Mouse (Mus musculus): ENCODE results near the gene Arid1b. TPM values are rescaled to one million over a fixed set of nuclear protein-coding genes. Genes with fewer than 3 reads are reported as not detected.

Gene Arid1b
- polyA plus RNA-seq, 1 experiment from 2014 or later = 11.2 TPM

- no peak overlapping the region for H3K4me3 ChIP-seq (replicated peaks)
- no peaks in the 10 kb centered on the region for H3K36me3 ChIP-seq
- no peaks in the 10 kb centered on the region for H3K27me3 ChIP-seq (replicated peaks)
- 78% methylated on average over 2 of the region's 2 CpGs for WGBS
- H3K9ac ChIP-seq = no peak overlapping the region
- no peak for ATAC-seq (ENCODE audit: insufficient read depth, low FRiP score, low read depth)
- H3K4me1 ChIP-seq = no peaks in the 10 kb centered on the region
- H3K9me3 ChIP-seq = no peaks in the 10 kb centered on the region
- no peak overlapping the region for H3K4me2 ChIP-seq
- H3K27ac ChIP-seq = no peak overlapping the region
These were observed 366.6 kb downstream of the Arid1b start for GRCm38 (mm10) chr17:5360759-5361158.

GRCm38 (mm10) chr17:5365992-5366398 lies 371.9 kb downstream of the Arid1b start:
- 57% methylated on average over 8 of the region's 8 CpGs for WGBS
- no peaks in the 10 kb centered on the region for H3K36me3 ChIP-seq
- H3K27me3 ChIP-seq (replicated peaks) = no peaks in the 10 kb centered on the region
- H3K4me2 ChIP-seq = no peak overlapping the region
- no peak overlapping the region for H3K27ac ChIP-seq
- no peak overlapping the region for H3K4me3 ChIP-seq (replicated peaks)
- ATAC-seq (ENCODE audit: insufficient read depth, low FRiP score, low read depth) = no peak
- H3K9ac ChIP-seq = no peak overlapping the region
- no peaks in the 10 kb centered on the region for H3K4me1 ChIP-seq
- no peaks in the 10 kb centered on the region for H3K9me3 ChIP-seq

- Histone ChIP-seq H3K9me3 (no peaks in the 10 kb centered on the region), H3K27me3 (replicated peaks) (no peaks in the 10 kb centered on the region), H3K4me1 (no peaks in the 10 kb centered on the region), H3K9ac (no peak overlapping the region), H3K4me3 (replicated peaks) (no peak overlapping the region), H3K27ac (no peak overlapping the region), H3K4me2 (no peak overlapping the region), H3K36me3 (no peaks in the 10 kb centered on the region)
- ATAC-seq (ENCODE audit: insufficient read depth, low FRiP score, low read depth) = no peak
- WGBS = 61% methylated on average over 4 of the region's 4 CpGs
These were observed 376.9 kb downstream of the Arid1b start for GRCm38 (mm10) chr17:5371032-5371431.

GRCm38 (mm10) chr17:5371521-5371920 lies 377.4 kb downstream of the Arid1b start:
- ATAC-seq (ENCODE audit: insufficient read depth, low FRiP score, low read depth) = no peak
- no peaks in the 10 kb centered on the region for H3K27me3 ChIP-seq (replicated peaks)
- no peak overlapping the region for H3K4me3 ChIP-seq (replicated peaks)
- H3K27ac ChIP-seq = no peak overlapping the region
- no peaks in the 10 kb centered on the region for H3K36me3 ChIP-seq
- H3K4me1 ChIP-seq = no peaks in the 10 kb centered on the region
- WGBS = 44% methylated on average over 7 of the region's 7 CpGs
- H3K9ac ChIP-seq = no peak overlapping the region
- no peak overlapping the region for H3K4me2 ChIP-seq
- H3K9me3 ChIP-seq = no peaks in the 10 kb centered on the region

- no peaks in the 10 kb centered on the region for H3K36me3 ChIP-seq
- H3K9me3 ChIP-seq = no peaks in the 10 kb centered on the region
- no peak overlapping the region for H3K4me3 ChIP-seq (replicated peaks)
- ATAC-seq (ENCODE audit: insufficient read depth, low FRiP score, low read depth) = no peak
- no peak overlapping the region for H3K9ac ChIP-seq
- no peaks in the 10 kb centered on the region for H3K4me1 ChIP-seq
- H3K27me3 ChIP-seq (replicated peaks) = no peaks in the 10 kb centered on the region
- WGBS = 83% methylated on average over 8 of the region's 8 CpGs
- no peak overlapping the region for H3K4me2 ChIP-seq
- H3K27ac ChIP-seq = no peak overlapping the region
These were observed 378.8 kb downstream of the Arid1b start for GRCm38 (mm10) chr17:5372951-5373350.

- no peak for ATAC-seq (ENCODE audit: insufficient read depth, low FRiP score, low read depth)
- Histone ChIP-seq H3K9ac (no peak overlapping the region), H3K4me3 (replicated peaks) (no peak overlapping the region), H3K27ac (no peak overlapping the region), H3K4me1 (no peaks in the 10 kb centered on the region), H3K36me3 (no peaks in the 10 kb centered on the region), H3K9me3 (no peaks in the 10 kb centered on the region), H3K4me2 (no peak overlapping the region), H3K27me3 (replicated peaks) (no peaks in the 10 kb centered on the region)
- 35% methylated on average over 11 of the region's 11 CpGs for WGBS
These were observed 383.2 kb downstream of the Arid1b start for GRCm38 (mm10) chr17:5377151-5377929.

GRCm38 (mm10) chr17:5377930-5378310 lies 383.8 kb downstream of the Arid1b start:
- H3K36me3 ChIP-seq = no peaks in the 10 kb centered on the region
- no peaks in the 10 kb centered on the region for H3K4me1 ChIP-seq
- no peaks in the 10 kb centered on the region for H3K27me3 ChIP-seq (replicated peaks)
- no peak for ATAC-seq (ENCODE audit: insufficient read depth, low FRiP score, low read depth)
- WGBS = 30% methylated on average over 7 of the region's 7 CpGs
- no peaks in the 10 kb centered on the region for H3K9me3 ChIP-seq
- H3K27ac ChIP-seq = no peak overlapping the region
- H3K4me2 ChIP-seq = no peak overlapping the region
- no peak overlapping the region for H3K4me3 ChIP-seq (replicated peaks)
- H3K9ac ChIP-seq = no peak overlapping the region

- 84% methylated on average over 1 of the region's 1 CpGs for WGBS
- Histone ChIP-seq H3K4me2 (no peak overlapping the region), H3K9ac (no peak overlapping the region), H3K4me1 (no peaks in the 10 kb centered on the region), H3K9me3 (no peaks in the 10 kb centered on the region), H3K27ac (no peak overlapping the region), H3K4me3 (replicated peaks) (no peak overlapping the region), H3K36me3 (no peaks in the 10 kb centered on the region), H3K27me3 (replicated peaks) (no peaks in the 10 kb centered on the region)
- no peak for ATAC-seq (ENCODE audit: insufficient read depth, low FRiP score, low read depth)
These were observed 391.6 kb downstream of the Arid1b start for GRCm38 (mm10) chr17:5385694-5386093.

- 82% methylated on average over 12 of the region's 12 CpGs for WGBS
- ATAC-seq (ENCODE audit: insufficient read depth, low FRiP score, low read depth) = no peak
- H3K9ac ChIP-seq = no peak overlapping the region
- H3K36me3 ChIP-seq = no peaks in the 10 kb centered on the region
- H3K4me3 ChIP-seq (replicated peaks) = no peak overlapping the region
- no peak overlapping the region for H3K27ac ChIP-seq
- no peak overlapping the region for H3K4me2 ChIP-seq
- no peaks in the 10 kb centered on the region for H3K27me3 ChIP-seq (replicated peaks)
- no peaks in the 10 kb centered on the region for H3K9me3 ChIP-seq
- no peaks in the 10 kb centered on the region for H3K4me1 ChIP-seq
These were observed 392.9 kb downstream of the Arid1b start for GRCm38 (mm10) chr17:5386885-5387545.

GRCm38 (mm10) chr17:5388351-5388750 lies 394.2 kb downstream of the Arid1b start:
- H3K4me2 ChIP-seq = no peak overlapping the region
- 80% methylated on average over 3 of the region's 3 CpGs for WGBS
- no peaks in the 10 kb centered on the region for H3K36me3 ChIP-seq
- no peak overlapping the region for H3K9ac ChIP-seq
- no peaks in the 10 kb centered on the region for H3K4me1 ChIP-seq
- H3K27me3 ChIP-seq (replicated peaks) = no peaks in the 10 kb centered on the region
- no peak overlapping the region for H3K27ac ChIP-seq
- ATAC-seq (ENCODE audit: insufficient read depth, low FRiP score, low read depth) = no peak
- H3K4me3 ChIP-seq (replicated peaks) = no peak overlapping the region
- H3K9me3 ChIP-seq = no peaks in the 10 kb centered on the region

GRCm38 (mm10) chr17:5390682-5391081 lies 396.6 kb downstream of the Arid1b start:
- H3K27ac ChIP-seq = no peak overlapping the region
- no peaks in the 10 kb centered on the region for H3K27me3 ChIP-seq (replicated peaks)
- H3K36me3 ChIP-seq = no peaks in the 10 kb centered on the region
- H3K4me1 ChIP-seq = no peaks in the 10 kb centered on the region
- no peak overlapping the region for H3K4me3 ChIP-seq (replicated peaks)
- WGBS = 66% methylated on average over 10 of the region's 10 CpGs
- no peak overlapping the region for H3K4me2 ChIP-seq
- no peak for ATAC-seq (ENCODE audit: insufficient read depth, low FRiP score, low read depth)
- no peak overlapping the region for H3K9ac ChIP-seq
- no peaks in the 10 kb centered on the region for H3K9me3 ChIP-seq

GRCm38 (mm10) chr17:5395454-5396205 lies 401.5 kb downstream of the Arid1b start:
- 79% methylated on average over 16 of the region's 16 CpGs for WGBS
- Histone ChIP-seq H3K9ac (no peak overlapping the region), H3K4me2 (no peak overlapping the region), H3K27ac (no peak overlapping the region), H3K9me3 (no peaks in the 10 kb centered on the region), H3K4me1 (no peaks in the 10 kb centered on the region), H3K36me3 (no peaks in the 10 kb centered on the region), H3K27me3 (replicated peaks) (no peaks in the 10 kb centered on the region), H3K4me3 (replicated peaks) (no peak overlapping the region)
- no peak for ATAC-seq (ENCODE audit: insufficient read depth, low FRiP score, low read depth)

Data from stomach, embryonic 15.5 days (tissue).